Mouse (Mus musculus) hindbrain, embryonic 14.5 days (tissue): ENCODE results near the gene Cnnm2. TPM values are rescaled to one million over a fixed set of nuclear protein-coding genes. Genes with fewer than 3 reads are reported as not detected.
"Not testable (repeated sequence)": the region's sequence is repeated elsewhere in the genome, so short reads cannot be mapped to it uniquely, and the experiment has no call there.

Experiments
- ATAC-seq: fragments of 200-750 bp; cut with Nextera tagmentation; 2 replicates; pipeline ENCODE4 v1.8.0; 2017; ENCODE audit warnings: moderate number of reproducible peaks, mild to moderate bottlenecking, moderate TSS enrichment, moderate library complexity; ENCODE audit not compliant: low FRiP score
- DNase-seq: peaks from one replicate; pipeline ENCODE4 v3.0.0-alpha.2; 2015; ENCODE audit warnings: low spot score
- H3K27ac ChIP-seq: fragments of 300-500 bp; sonication (generic); 2 replicates; pipeline ENCODE4 v1.5.1; 2014; ENCODE audit warnings: mild to moderate bottlenecking, moderate library complexity
- H3K27me3 ChIP-seq: fragments of 300-500 bp; sonication (generic); 2 replicates; pipeline ENCODE4 v1.6.1; 2014; ENCODE audit warnings: mild to moderate bottlenecking, low read length, mixed read lengths; ENCODE audit not compliant: control insufficient read depth, insufficient read depth
- H3K36me3 ChIP-seq: fragments of 300-500 bp; sonication (generic); replicated peaks from 2 replicates; pipeline ENCODE4 v1.6.1; 2014; ENCODE audit not compliant: control insufficient read depth, insufficient read depth
- H3K4me1 ChIP-seq: fragments of 300-500 bp; sonication (generic); replicated peaks from 2 replicates; pipeline ENCODE4 v1.6.1; 2014; ENCODE audit warnings: antibody characterized with exemption, low read length, mixed read lengths; ENCODE audit not compliant: control insufficient read depth, insufficient read depth
- H3K4me2 ChIP-seq: fragments of 300-500 bp; sonication (generic); replicated peaks from 2 replicates; pipeline ENCODE4 v1.6.1; 2014; ENCODE audit warnings: mild to moderate bottlenecking, moderate library complexity
- H3K4me3 ChIP-seq: fragments of 300-500 bp; sonication (generic); replicated peaks from 2 replicates; pipeline ENCODE4 v1.5.1; 2014; ENCODE audit warnings: mild to moderate bottlenecking, low read length
- H3K9ac ChIP-seq: fragments of 300-500 bp; sonication (generic); 2 replicates; pipeline ENCODE4 v1.6.1; 2014
- H3K9me3 ChIP-seq: fragments of 300-500 bp; sonication (generic); 2 replicates; pipeline ENCODE4 v1.6.1; 2016; ENCODE audit warnings: low read length; ENCODE audit not compliant: control insufficient read depth
- WGBS: fragments of 180-500 bp; shearing (Covaris S2); extraction: QIAGEN DNeasy Blood & Tissue Kit; methylation state at CpG from one replicate; pipeline ENCODE4 v1.1.7; 2014; 5-methylcytosine and 5-hydroxymethylcytosine counted together
- polyA plus RNA-seq: library from polyadenylated mRNA; unstranded; fragments of >200 nt; fragmentation: Nextera tagmentation; extraction: Ambion mirVana; gene quantifications from 2 replicates; pipeline ENCODE4 v1.2.1, GENCODE M21; 2014

Gene Cnnm2
- polyA plus RNA-seq, 1 experiment from 2014 or later: 10.8 TPM

DNA sequence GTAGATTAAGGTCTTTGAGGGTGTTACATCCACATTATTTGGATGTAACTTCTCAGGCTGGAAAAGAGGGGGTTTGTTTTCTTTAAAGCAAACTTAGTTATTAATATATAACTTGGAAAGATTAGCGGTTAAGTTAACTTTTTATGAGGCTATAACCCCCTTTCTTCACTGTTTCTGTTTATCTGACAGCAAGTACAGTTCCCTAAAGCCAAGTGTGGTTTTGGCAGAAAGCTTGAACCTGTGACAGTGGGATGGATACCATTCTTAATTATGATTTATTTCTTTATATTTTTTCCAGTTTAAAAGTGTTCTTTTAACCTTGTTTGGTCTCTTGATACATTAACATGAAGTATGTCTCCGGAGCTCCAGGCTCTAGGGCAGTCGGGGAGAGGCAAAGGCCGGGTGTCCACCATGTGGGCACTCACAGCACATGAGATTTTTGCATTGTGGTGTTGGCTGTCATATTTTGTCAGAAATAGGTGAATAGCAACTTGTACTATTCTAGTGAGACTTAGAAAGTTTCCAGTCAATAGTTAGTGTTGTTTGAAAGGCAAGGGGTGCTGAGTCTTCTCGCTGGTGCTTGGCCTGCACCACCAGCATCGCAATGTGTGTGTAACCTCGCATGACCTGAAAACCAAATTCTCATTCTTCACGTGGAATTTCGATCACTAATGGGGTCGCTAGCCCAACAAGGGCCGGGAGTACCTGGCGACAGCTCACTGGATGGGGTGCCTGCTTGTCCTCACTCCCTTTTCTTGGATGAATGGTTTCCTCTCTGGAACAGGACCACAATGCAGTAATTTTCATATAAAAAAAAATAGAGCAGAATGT, 2.8 kb downstream of the Cnnm2 start:
- H3K27me3 ChIP-seq: peaks cover 7% of the 10 kb centered on the region; the same call in 1 of the 2 replicates
- H3K4me3 ChIP-seq: peak overlapping the region; percentile 84
- H3K4me1 ChIP-seq: peaks cover 41% of the 10 kb centered on the region
- peak overlapping the region; percentile 99 for H3K4me2 ChIP-seq
- H3K9ac ChIP-seq: 0 out of 2 replicates have a peak overlapping the region, but pooled peaks have one; percentile 79
- no peak for ATAC-seq
- DNase-seq: no peak
- H3K9me3 ChIP-seq: no peaks in the 10 kb centered on the region
- H3K36me3 ChIP-seq: no peaks in the 10 kb centered on the region
- WGBS: 51% methylated on average over 12 of the region's 12 CpGs
- H3K27ac ChIP-seq: no peak overlapping the region

DNA sequence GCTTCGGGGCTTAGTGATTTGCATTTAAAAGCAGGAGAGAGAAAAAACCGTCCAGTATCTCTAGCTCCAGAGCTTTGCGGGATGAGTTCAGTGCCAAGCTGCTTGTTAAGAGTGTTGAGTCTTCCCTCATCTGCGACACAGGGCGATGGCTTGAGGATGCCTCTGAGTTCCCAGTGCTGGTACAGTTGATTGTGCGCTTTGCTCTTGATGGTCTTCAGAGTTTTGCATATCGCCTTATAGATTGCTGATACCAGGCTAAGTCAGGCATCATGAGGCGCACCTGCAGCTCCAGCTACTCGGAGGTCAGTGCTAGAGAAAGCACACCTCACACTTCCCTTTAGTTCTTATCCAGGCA, 3.3 kb downstream of the Cnnm2 start:
- DNase-seq (peak; percentile 30), ATAC-seq (no peak)
- Histone ChIP-seq H3K9ac (peak overlapping the region; percentile 31; the same call in 1 of the 2 replicates), H3K9me3 (no peaks in the 10 kb centered on the region), H3K4me2 (peak overlapping the region; percentile 99), H3K4me3 (peak overlapping the region; percentile 84), H3K27ac (no peak overlapping the region), H3K4me1 (peaks cover 41% of the 10 kb centered on the region), H3K36me3 (no peaks in the 10 kb centered on the region), H3K27me3 (peaks cover 7% of the 10 kb centered on the region; the same call in 1 of the 2 replicates)
- WGBS: 48% methylated on average over 9 of the region's 9 CpGs

DNA sequence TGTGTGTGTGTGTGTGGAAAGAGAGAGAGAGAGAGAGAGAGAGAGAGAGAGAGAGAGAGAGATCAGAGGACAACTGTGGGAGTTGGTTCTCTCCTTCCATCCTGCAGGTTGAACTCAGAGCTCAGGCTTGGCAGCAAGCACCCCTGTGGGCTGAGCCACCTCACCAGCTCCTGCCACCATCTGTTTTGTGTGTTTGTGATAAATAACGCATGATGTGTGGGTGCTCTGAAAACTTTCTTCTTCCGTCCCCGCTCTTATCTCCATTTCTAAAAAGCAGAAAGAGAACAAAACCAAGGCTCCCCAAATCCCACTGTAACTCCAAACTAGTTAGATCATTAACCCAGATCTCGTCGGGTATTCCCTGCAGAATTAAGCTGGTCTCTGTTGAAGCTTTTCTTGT, 4.7 kb downstream of the Cnnm2 start:
- no peak overlapping the region for H3K9ac ChIP-seq
- H3K36me3 ChIP-seq: no peaks in the 10 kb centered on the region
- H3K4me1 ChIP-seq: peaks cover 41% of the 10 kb centered on the region
- peak overlapping the region; percentile 29 for H3K4me2 ChIP-seq
- 53% methylated on average over 5 of the region's 5 CpGs for WGBS
- no peak overlapping the region for H3K4me3 ChIP-seq
- H3K27ac ChIP-seq: no peak overlapping the region
- no peaks in the 10 kb centered on the region for H3K9me3 ChIP-seq
- no peak for DNase-seq
- no peak for ATAC-seq
- H3K27me3 ChIP-seq: peaks cover 7% of the 10 kb centered on the region; the same call in 1 of the 2 replicates

DNA sequence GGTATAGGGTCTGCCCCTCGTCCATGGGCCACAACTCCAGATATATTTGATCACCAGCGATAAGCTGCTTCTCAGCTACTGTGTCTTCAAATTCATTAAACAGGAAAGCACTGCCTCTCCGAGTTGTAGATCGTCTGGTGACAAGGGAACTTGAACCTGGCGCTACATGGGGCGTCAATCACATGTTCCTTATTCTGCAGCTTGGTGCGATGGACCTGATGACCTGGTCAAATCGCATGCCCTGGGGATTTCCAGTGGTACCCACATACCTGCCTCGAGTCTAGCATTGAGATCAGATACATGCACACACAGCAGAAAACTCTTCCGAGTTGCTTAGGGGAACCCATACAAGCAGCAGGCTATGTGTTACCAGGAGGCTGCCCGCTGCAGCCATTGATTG, 8.4 kb downstream of the Cnnm2 start:
- H3K27me3 ChIP-seq: no peaks in the 10 kb centered on the region
- 92% methylated on average over 11 of the region's 11 CpGs for WGBS
- no peaks in the 10 kb centered on the region for H3K9me3 ChIP-seq
- H3K27ac ChIP-seq: no peak overlapping the region
- ATAC-seq: no peak
- no peaks in the 10 kb centered on the region for H3K36me3 ChIP-seq
- DNase-seq: no peak
- H3K4me2 ChIP-seq: no peak overlapping the region
- H3K4me3 ChIP-seq: no peak overlapping the region
- H3K4me1 ChIP-seq: peaks cover 15% of the 10 kb centered on the region
- no peak overlapping the region for H3K9ac ChIP-seq

DNA sequence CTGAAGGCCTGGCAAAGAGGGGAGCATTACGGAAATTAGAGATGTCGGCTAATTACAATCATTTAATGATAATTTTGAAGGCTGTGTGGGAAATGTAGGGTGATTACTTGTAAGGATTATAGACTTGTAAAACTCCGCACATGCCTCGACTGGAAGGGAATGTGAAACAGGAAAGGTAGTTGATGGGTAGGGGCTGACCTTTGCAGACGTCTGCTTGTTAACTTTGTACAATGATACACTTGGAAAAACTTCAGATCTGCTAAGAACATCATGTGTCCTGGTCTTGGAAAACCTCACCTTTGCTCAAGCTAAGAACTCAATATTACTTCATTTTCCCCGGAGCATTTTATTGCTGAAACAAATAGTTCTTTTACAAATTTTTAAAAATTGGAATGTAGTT, 10.4 kb downstream of the Cnnm2 start:
- no peaks in the 10 kb centered on the region; the same call in 1 of the 2 replicates for H3K4me1 ChIP-seq
- no peaks in the 10 kb centered on the region for H3K27me3 ChIP-seq
- DNase-seq (no peak), ATAC-seq (no peak)
- no peak overlapping the region for H3K27ac ChIP-seq
- H3K4me2 ChIP-seq: no peak overlapping the region
- WGBS: 88% methylated on average over 6 of the region's 6 CpGs
- H3K4me3 ChIP-seq: no peak overlapping the region
- H3K9ac ChIP-seq: no peak overlapping the region
- no peaks in the 10 kb centered on the region for H3K36me3 ChIP-seq
- no peaks in the 10 kb centered on the region for H3K9me3 ChIP-seq

DNA sequence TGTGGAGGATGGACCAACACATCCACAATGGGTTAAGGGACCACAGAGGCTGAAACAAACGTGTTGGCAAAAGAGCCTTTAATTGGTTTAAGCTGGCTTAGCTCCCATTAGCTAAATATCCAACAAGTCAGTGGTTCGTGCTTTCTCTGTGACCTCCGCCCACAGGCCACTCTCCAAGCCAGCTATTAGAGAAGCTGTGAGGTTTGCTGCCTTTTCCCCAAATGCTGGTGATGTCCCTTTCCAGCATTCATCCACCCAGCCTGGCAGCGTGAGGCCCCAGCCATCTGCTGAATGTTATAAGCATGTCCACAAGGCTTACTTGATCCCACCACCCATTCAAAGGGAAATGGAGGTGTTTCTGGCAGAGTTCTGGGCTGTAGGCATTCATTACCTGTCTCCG, 15.0 kb downstream of the Cnnm2 start:
- WGBS: 66% methylated on average over 5 of the region's 5 CpGs
- H3K4me3 ChIP-seq: no peak overlapping the region
- no peaks in the 10 kb centered on the region for H3K9me3 ChIP-seq
- no peaks in the 10 kb centered on the region for H3K4me1 ChIP-seq
- ATAC-seq (no peak), DNase-seq (no peak)
- H3K36me3 ChIP-seq: no peaks in the 10 kb centered on the region
- H3K4me2 ChIP-seq: no peak overlapping the region
- no peak overlapping the region for H3K27ac ChIP-seq
- H3K9ac ChIP-seq: no peak overlapping the region
- no peaks in the 10 kb centered on the region for H3K27me3 ChIP-seq

DNA sequence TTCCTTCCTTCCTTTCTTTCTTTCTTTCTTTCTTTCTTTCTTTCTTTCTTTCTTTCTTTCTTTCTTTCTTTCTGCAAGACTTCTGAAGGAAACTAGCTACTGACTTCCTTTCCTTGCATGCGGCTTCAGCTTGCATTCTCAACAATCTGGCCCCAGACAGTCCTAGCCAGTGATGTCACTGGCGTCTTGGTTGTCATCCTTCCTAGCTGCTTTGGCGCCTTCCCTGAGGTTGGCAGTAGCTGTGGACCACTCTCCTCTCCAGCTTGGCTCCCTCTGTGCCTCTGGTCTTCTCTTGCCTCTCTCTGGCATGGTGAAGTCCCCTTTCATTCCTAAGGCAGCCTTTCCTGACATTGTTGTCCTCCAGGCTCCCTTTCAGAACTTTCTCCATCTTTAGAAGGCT, 15.5 kb downstream of the Cnnm2 start:
- H3K4me2 ChIP-seq: no peak overlapping the region
- no peak overlapping the region for H3K4me3 ChIP-seq
- DNase-seq (no peak), ATAC-seq (no peak)
- 86% methylated on average over 3 of the region's 3 CpGs for WGBS
- no peaks in the 10 kb centered on the region for H3K9me3 ChIP-seq
- no peaks in the 10 kb centered on the region for H3K36me3 ChIP-seq
- no peaks in the 10 kb centered on the region for H3K4me1 ChIP-seq
- H3K27ac ChIP-seq: no peak overlapping the region
- H3K27me3 ChIP-seq: no peaks in the 10 kb centered on the region
- H3K9ac ChIP-seq: no peak overlapping the region

DNA sequence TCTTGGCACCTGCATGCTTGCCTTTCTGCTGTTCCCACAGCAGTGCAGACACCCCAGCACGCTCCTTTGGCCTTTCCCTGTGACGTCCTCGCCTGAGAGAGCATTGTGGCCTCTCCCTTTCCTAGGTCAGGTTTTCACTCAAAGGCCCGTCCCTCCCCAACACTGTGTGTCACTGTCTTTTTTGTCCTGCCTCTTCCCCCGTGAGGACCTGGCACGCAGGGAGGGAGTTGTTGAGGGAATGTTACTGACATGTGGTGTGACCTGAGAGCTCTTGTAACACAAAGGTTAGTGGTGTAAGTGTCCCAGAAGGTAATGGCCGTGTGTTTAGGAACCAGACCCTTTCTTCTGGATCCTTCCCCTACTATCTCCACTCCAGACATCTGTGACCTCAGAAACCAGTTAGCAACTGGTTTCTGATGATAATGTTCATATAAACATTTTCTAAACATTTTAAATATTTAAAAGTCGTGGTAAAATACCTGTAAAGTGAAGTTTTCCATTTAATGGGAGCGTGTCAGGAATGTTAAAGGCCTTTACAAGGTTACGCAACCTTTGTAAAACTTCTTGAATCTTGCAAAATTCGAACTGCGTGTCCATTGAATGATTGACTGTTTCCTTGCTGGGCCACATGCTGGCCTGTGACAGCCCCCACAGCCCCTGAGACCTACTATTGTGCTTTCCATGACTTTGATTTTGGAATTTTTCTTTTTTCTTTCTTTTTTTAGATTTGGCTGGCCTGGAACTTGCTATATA, 16.7 kb downstream of the Cnnm2 start:
- Histone ChIP-seq H3K9ac (no peak overlapping the region), H3K9me3 (no peaks in the 10 kb centered on the region), H3K27me3 (no peaks in the 10 kb centered on the region), H3K4me1 (no peaks in the 10 kb centered on the region), H3K27ac (no peak overlapping the region), H3K4me3 (no peak overlapping the region), H3K36me3 (no peaks in the 10 kb centered on the region), H3K4me2 (no peak overlapping the region)
- DNase-seq: no peak
- ATAC-seq: no peak
- WGBS: 68% methylated on average over 12 of the region's 12 CpGs

DNA sequence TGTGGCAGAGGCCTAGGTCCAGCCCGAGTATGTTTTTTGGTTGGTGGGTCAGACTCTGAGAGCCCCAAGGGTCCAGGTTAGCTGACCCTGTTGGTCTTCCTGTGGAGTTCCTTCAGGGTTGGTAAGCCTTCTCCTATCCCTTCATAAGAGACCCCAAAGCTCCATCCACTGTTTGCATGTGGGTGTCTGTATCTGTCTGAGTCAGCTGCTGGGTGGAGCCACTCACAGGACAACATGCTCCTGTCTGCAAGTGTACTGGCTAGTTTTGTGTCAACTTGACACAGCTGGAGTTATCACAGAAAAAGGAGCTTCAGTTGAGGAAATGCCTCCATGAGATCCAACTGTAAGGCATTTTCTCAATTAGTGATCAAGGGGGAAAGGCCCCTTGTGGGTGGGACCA, 17.7 kb downstream of the Cnnm2 start:
- whole genome bisulfite sequencing: 96% methylated on average over 1 of the region's 1 CpGs
- not testable (repeated sequence) for H3K4me2 ChIP-seq, ATAC-seq, H3K27me3 ChIP-seq, DNase-seq, H3K36me3 ChIP-seq, H3K4me3 ChIP-seq, H3K9me3 ChIP-seq, H3K27ac ChIP-seq, H3K9ac ChIP-seq, H3K4me1 ChIP-seq
